Mouse (Mus musculus) activated CD4-positive, CD25-positive, alpha-beta regulatory T cell (primary cell): ENCODE measurements around the gene Tmem132e. TPM values are rescaled to one million over a fixed set of nuclear protein-coding genes. Genes with fewer than 3 reads are reported as not detected.

Experiments used
- polyA plus RNA-seq, 2 experiments: library from polyadenylated mRNA; unstranded; fragments of 100-300 nt; shearing (Covaris generic); gene quantifications; one replicate each; pipeline ENCODE4 v1.2.1; 2017

Tmem132e gene
- polyA plus RNA-seq, result not detected

DNA sequence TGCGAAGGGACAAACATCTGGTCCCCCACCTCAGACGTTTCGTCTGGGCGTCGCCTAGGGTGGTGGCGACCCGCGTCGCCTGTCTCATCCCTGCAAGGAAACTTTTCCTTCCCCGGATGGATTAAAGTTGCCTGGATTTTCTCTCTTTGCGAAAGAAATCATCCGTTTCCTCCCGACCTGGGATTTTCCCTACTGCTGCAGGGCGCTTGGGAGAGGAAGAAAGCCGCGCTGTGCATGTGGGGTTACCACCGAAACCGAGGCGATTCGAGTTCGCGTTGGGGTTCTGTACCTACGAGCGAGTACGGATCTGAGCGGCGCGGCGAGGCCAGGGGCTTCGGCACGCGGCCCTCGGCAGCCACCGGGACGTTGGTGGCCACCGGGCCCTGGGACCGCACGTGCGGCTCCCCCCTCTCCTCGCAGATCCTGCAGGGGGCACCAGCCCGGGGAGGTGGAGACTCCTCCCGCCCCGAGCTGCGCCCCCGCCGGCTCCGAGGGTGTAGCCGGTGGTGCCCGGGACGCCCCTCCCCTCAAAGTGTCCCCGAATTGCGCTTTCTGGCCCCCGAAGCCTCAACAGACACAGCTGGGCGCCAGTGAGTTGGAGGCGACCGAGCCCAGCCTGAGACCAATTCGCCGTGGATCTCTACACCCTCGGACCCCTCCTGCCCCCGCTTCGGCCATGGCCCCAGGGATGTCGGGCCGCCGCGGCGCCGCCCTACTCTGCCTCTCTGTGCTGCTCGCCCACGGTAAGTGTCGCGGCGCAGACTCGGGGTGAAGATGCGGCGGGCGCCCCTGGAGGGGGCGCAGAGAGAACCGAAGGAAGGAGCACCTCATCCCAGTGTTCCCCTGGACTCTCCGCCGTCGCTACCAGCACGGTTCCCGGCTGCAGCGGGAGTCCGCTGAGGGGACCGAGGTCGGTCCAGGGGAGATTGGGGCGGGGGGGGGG lies at the start of gene Tmem132e:
TSS of gene Tmem132e (plus strand) at position 530 of the 943 bp plus-strand sequence.

Other genes starting within 250 kb of the Tmem132e start
- 10 to 100 TPM in 1 of 2 experiments, 1 to 10 TPM in 1; 3.9 to 20.3 TPM for gene Ccl1, start 83.2 kb upstream of the Tmem132e start, polyA plus RNA-seq